Mouse (Mus musculus): ENCODE measurements around the gene Noxo1. TPM values are rescaled to one million over a fixed set of nuclear protein-coding genes. Genes with fewer than 3 reads are reported as not detected.

The Noxo1 gene
- polyA plus RNA-seq, 1 experiment from 2014 or later, result 2.7 TPM

DNA sequence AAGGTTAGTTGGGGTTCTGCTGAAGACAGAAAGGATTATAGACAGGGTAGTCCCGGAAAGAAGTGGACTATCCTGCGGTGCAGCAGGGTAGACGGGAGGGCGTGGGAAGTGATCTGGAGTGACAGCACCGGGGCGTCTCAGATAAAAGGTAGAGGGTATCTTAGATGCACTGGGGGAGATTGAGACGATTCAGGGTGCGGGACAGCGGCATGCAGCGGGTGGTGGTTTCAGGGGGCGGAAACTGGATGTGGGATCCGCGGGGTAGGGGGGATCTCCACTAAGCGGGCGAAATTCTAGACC lies 27.8 kb downstream of the Noxo1 start:
- peak; percentile 8 for ATAC-seq (ENCODE audit: low FRiP score, low TSS enrichment)
- H3K27ac ChIP-seq (ENCODE audit: low read length), result peak overlapping the region; percentile 87
- no peaks in the 10 kb centered on the region for H3K9me3 ChIP-seq (ENCODE audit: low read length)
- WGBS, result under 1% methylated on average over 15 of the region's 15 CpGs
- H3K4me3 ChIP-seq (ENCODE audit: low read length), result peak overlapping the region; percentile 96
- H3K4me2 ChIP-seq (replicated peaks; ENCODE audit: low read depth, low read length), result peak overlapping the region; percentile 82
- peaks cover 27% of the 10 kb centered on the region for H3K4me1 ChIP-seq (ENCODE audit: insufficient read depth, low read length)
- peaks cover 16% of the 10 kb centered on the region for H3K36me3 ChIP-seq (ENCODE audit: insufficient read depth, low read length)
- no peaks in the 10 kb centered on the region for H3K27me3 ChIP-seq (ENCODE audit: insufficient read depth, low read length)
- H3K9ac ChIP-seq (replicated peaks; ENCODE audit: low read length), result peak overlapping the region; percentile 87

- Histone ChIP-seq H3K9me3 (ENCODE audit: low read length) (no peaks in the 10 kb centered on the region), H3K27ac (ENCODE audit: low read length) (peak within 1 kb of the TSS; percentile 87), H3K27me3 (ENCODE audit: insufficient read depth, low read length) (no peaks in the 10 kb centered on the region), H3K4me1 (ENCODE audit: insufficient read depth, low read length) (peaks cover 25% of the 10 kb centered on the region), H3K36me3 (ENCODE audit: insufficient read depth, low read length) (peaks cover 16% of the 10 kb centered on the region), H3K4me2 (replicated peaks; ENCODE audit: low read depth, low read length) (peak within 1 kb of the TSS; percentile 82), H3K9ac (replicated peaks; ENCODE audit: low read length) (peak within 1 kb of the TSS; percentile 87), H3K4me3 (ENCODE audit: low read length) (peak within 1 kb of the TSS; percentile 96)
- 0% methylated on average over 30 of the region's 30 CpGs for WGBS
- peak; percentile 75 for ATAC-seq (ENCODE audit: low FRiP score, low TSS enrichment)
These were observed 28.1 kb downstream of the Noxo1 start, which contains the start of gene Ndufb10 for GRCm38 (mm10) chr17:24724184-24724583. Ndufb10 (minus strand) TSS chr17:24724478.

DNA sequence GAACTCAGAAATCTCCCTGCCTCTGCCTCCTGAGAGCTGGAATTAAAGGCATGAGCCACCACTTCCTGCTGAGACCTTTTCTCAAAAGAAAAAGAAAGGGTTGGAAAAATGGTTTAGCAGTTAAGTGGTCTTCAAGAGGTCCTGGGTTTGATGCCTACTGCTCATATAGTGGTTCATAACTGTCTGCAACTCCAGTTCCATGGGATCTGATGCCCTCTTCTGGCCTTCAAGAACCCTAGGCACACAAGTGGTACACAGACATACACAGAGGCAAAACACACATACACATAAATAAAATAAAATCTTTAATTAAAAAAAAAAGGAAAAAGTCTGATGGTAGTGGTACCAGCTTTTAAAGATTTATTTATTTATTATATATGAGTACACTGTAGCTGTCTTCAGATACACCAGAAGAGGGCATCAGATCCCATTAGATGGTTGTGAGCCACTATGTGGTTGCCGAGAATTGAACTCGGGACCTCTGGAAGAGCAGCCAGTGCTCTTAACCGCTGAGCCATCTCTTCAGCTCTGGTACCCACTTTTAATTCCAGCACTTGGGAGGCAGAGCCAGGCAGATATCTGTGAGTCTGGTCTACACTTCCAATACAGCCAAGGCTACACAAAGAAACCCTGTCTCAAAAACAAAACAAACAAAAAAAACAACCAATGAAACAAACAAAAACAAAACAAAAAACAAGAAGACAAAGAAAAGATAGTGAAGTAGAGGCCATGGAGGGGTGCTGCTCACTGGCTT lies 29.8 kb downstream of the Noxo1 start:
- Histone ChIP-seq H3K9me3 (ENCODE audit: low read length) (no peaks in the 10 kb centered on the region), H3K27me3 (ENCODE audit: insufficient read depth, low read length) (no peaks in the 10 kb centered on the region), H3K4me1 (ENCODE audit: insufficient read depth, low read length) (peaks cover 25% of the 10 kb centered on the region), H3K4me2 (replicated peaks; ENCODE audit: low read depth, low read length) (no peak overlapping the region), H3K4me3 (ENCODE audit: low read length) (no peak overlapping the region), H3K36me3 (ENCODE audit: insufficient read depth, low read length) (peaks cover 16% of the 10 kb centered on the region), H3K27ac (ENCODE audit: low read length) (no peak overlapping the region), H3K9ac (replicated peaks; ENCODE audit: low read length) (no peak overlapping the region)
- no peak for ATAC-seq (ENCODE audit: low FRiP score, low TSS enrichment)
- 70% methylated on average over 3 of the region's 3 CpGs for WGBS

- WGBS, result 69% methylated on average over 2 of the region's 2 CpGs
- Histone ChIP-seq H3K4me2 (replicated peaks; ENCODE audit: low read depth, low read length) (no peak within 1 kb of the TSS), H3K27me3 (ENCODE audit: insufficient read depth, low read length) (no peaks in the 10 kb centered on the region), H3K4me1 (ENCODE audit: insufficient read depth, low read length) (peaks cover 9% of the 10 kb centered on the region), H3K4me3 (ENCODE audit: low read length) (no peak within 1 kb of the TSS), H3K9me3 (ENCODE audit: low read length) (no peaks in the 10 kb centered on the region), H3K9ac (replicated peaks; ENCODE audit: low read length) (no peak within 1 kb of the TSS; the same call in 1 of the 2 replicates), H3K27ac (ENCODE audit: low read length) (no peak within 1 kb of the TSS), H3K36me3 (ENCODE audit: insufficient read depth, low read length) (0 out of 2 replicates have a peak, but pooled peaks cover 1% of the 10 kb centered on the region)
- ATAC-seq (ENCODE audit: low FRiP score, low TSS enrichment), result no peak
These were observed 31.6 kb downstream of the Noxo1 start, which contains the start of gene Rpl3l for GRCm38 (mm10) chr17:24727618-24728017. Rpl3l (plus strand) TSS chr17:24727820.

- 75% methylated on average over 17 of the region's 17 CpGs for WGBS
- Histone ChIP-seq H3K4me2 (replicated peaks; ENCODE audit: low read depth, low read length) (no peak overlapping the region), H3K9me3 (ENCODE audit: low read length) (no peaks in the 10 kb centered on the region), H3K9ac (replicated peaks; ENCODE audit: low read length) (no peak overlapping the region), H3K4me1 (ENCODE audit: insufficient read depth, low read length) (peaks cover 3% of the 10 kb centered on the region), H3K36me3 (ENCODE audit: insufficient read depth, low read length) (no peaks in the 10 kb centered on the region), H3K27ac (ENCODE audit: low read length) (no peak overlapping the region), H3K27me3 (ENCODE audit: insufficient read depth, low read length) (no peaks in the 10 kb centered on the region), H3K4me3 (ENCODE audit: low read length) (no peak overlapping the region)
- ATAC-seq (ENCODE audit: low FRiP score, low TSS enrichment), result no peak
These were observed 32.1 kb downstream of the Noxo1 start for GRCm38 (mm10) chr17:24728184-24728583.

DNA sequence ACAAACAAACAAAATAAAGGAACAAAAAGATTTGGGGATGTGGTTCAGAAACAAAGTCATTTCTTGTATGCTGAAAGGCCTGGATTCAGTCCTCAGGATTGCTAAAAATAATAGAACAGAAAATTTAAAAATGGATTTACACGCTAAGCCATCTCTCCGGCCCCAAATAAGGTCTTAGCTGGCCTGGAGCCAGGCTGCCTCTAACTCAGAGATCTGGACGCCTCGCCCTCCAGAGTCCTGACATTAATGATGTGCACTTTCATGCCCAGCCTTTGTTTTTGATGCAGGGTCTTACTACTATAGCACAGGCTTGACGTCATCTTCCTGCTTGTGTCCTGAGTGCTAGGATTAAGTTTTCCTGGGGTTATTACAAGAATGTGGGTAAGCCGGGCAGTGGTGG lies 33.0 kb downstream of the Noxo1 start:
- 71% methylated on average over 6 of the region's 6 CpGs for WGBS
- Histone ChIP-seq H3K4me1 (ENCODE audit: insufficient read depth, low read length) (no peaks in the 10 kb centered on the region), H3K27me3 (ENCODE audit: insufficient read depth, low read length) (no peaks in the 10 kb centered on the region), H3K9me3 (ENCODE audit: low read length) (no peaks in the 10 kb centered on the region), H3K4me3 (ENCODE audit: low read length) (no peak overlapping the region), H3K9ac (replicated peaks; ENCODE audit: low read length) (no peak overlapping the region), H3K4me2 (replicated peaks; ENCODE audit: low read depth, low read length) (no peak overlapping the region), H3K27ac (ENCODE audit: low read length) (no peak overlapping the region), H3K36me3 (ENCODE audit: insufficient read depth, low read length) (no peaks in the 10 kb centered on the region)
- no peak for ATAC-seq (ENCODE audit: low FRiP score, low TSS enrichment)

GRCm38 (mm10) chr17:24730787-24731186 lies 34.8 kb downstream of the Noxo1 start:
- Histone ChIP-seq H3K27ac (ENCODE audit: low read length) (no peak overlapping the region), H3K27me3 (ENCODE audit: insufficient read depth, low read length) (no peaks in the 10 kb centered on the region), H3K4me1 (ENCODE audit: insufficient read depth, low read length) (peaks cover 3% of the 10 kb centered on the region), H3K9me3 (ENCODE audit: low read length) (no peaks in the 10 kb centered on the region), H3K36me3 (ENCODE audit: insufficient read depth, low read length) (no peaks in the 10 kb centered on the region), H3K4me3 (ENCODE audit: low read length) (no peak overlapping the region), H3K9ac (replicated peaks; ENCODE audit: low read length) (no peak overlapping the region), H3K4me2 (replicated peaks; ENCODE audit: low read depth, low read length) (no peak overlapping the region)
- 82% methylated on average over 14 of the region's 14 CpGs for WGBS
- ATAC-seq (ENCODE audit: low FRiP score, low TSS enrichment), result no peak

DNA sequence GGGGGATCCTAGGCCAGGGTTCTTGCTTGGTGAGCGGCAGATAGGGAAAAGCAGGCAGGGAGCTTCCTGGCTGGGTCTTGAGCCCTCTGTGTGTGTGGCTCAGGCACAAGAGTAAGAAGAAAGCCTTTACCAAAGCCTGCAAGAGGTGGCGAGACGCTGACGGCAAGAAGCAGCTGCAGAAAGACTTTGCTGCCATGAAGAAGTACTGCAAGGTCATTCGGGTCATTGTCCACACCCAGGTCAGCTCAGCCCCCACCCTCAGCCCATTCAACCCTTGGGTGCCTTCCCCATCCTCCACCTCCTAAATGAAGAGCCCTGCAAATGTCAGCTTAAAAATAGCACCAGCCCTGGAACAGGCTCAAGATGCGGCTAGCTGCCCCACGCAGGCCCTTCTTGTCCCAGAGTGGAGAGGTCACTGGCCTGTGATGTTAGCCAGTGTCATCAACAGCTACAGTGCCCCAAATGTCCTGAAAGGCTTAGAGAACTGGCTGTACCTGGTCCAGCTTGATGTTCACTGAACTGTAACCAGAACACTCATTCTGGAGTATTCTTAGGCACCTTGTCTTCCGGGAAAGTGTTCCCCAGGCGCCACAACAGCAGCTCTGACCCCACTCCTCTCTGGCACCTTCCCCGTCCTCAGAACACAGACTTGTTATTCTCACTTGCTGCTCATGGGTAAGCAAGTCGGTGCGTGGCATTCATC lies 36.4 kb downstream of the Noxo1 start:
- H3K36me3 ChIP-seq (ENCODE audit: insufficient read depth, low read length), result no peaks in the 10 kb centered on the region
- ATAC-seq (ENCODE audit: low FRiP score, low TSS enrichment), result no peak
- H3K27me3 ChIP-seq (ENCODE audit: insufficient read depth, low read length), result no peaks in the 10 kb centered on the region
- H3K9ac ChIP-seq (replicated peaks; ENCODE audit: low read length), result no peak overlapping the region
- H3K9me3 ChIP-seq (ENCODE audit: low read length), result no peaks in the 10 kb centered on the region
- no peak overlapping the region for H3K4me2 ChIP-seq (replicated peaks; ENCODE audit: low read depth, low read length)
- H3K27ac ChIP-seq (ENCODE audit: low read length), result no peak overlapping the region
- WGBS, result 76% methylated on average over 12 of the region's 12 CpGs
- H3K4me3 ChIP-seq (ENCODE audit: low read length), result no peak overlapping the region
- peaks cover 12% of the 10 kb centered on the region for H3K4me1 ChIP-seq (ENCODE audit: insufficient read depth, low read length)

DNA sequence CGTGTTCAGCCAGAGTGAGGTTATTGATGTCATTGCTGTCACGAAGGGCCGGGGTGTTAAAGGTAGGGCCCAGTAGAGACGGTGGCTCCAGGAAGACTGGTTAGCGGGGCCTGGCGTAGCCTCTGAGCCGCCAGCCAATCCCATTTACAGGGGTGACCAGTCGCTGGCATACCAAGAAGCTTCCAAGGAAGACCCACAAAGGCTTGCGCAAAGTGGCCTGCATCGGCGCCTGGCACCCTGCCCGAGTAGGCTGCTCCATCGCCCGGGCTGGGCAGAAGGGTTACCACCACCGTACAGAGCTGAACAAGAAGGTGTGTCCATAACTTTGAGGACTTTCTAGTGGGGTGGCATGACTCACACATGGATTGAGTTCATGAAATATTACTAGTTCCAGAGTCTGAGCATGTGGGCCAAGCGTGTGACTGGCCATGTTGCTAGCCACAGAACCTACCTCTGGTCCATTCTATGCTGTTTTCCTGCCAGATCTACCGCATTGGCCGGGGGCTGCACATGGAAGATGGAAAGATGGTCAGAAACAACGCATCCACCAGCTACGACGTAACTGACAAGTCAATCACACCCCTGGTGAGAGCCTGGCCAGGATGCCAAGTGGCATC lies 37.5 kb downstream of the Noxo1 start:
- H3K4me1 ChIP-seq (ENCODE audit: insufficient read depth, low read length), result peaks cover 20% of the 10 kb centered on the region
- no peak overlapping the region for H3K9ac ChIP-seq (replicated peaks; ENCODE audit: low read length)
- H3K27me3 ChIP-seq (ENCODE audit: insufficient read depth, low read length), result no peaks in the 10 kb centered on the region
- no peaks in the 10 kb centered on the region for H3K36me3 ChIP-seq (ENCODE audit: insufficient read depth, low read length)
- no peak overlapping the region for H3K4me2 ChIP-seq (replicated peaks; ENCODE audit: low read depth, low read length)
- H3K4me3 ChIP-seq (ENCODE audit: low read length), result no peak overlapping the region
- 91% methylated on average over 21 of the region's 21 CpGs for WGBS
- H3K27ac ChIP-seq (ENCODE audit: low read length), result no peak overlapping the region
- H3K9me3 ChIP-seq (ENCODE audit: low read length), result no peaks in the 10 kb centered on the region
- no peak for ATAC-seq (ENCODE audit: low FRiP score, low TSS enrichment)

GRCm38 (mm10) chr17:24734513-24734912 lies 38.5 kb downstream of the Noxo1 start:
- H3K4me3 ChIP-seq (ENCODE audit: low read length), result no peak overlapping the region
- no peak overlapping the region for H3K9ac ChIP-seq (replicated peaks; ENCODE audit: low read length)
- no peak overlapping the region for H3K4me2 ChIP-seq (replicated peaks; ENCODE audit: low read depth, low read length)
- no peaks in the 10 kb centered on the region for H3K36me3 ChIP-seq (ENCODE audit: insufficient read depth, low read length)
- H3K9me3 ChIP-seq (ENCODE audit: low read length), result no peaks in the 10 kb centered on the region
- H3K4me1 ChIP-seq (ENCODE audit: insufficient read depth, low read length), result peaks cover 20% of the 10 kb centered on the region
- H3K27ac ChIP-seq (ENCODE audit: low read length), result no peak overlapping the region
- H3K27me3 ChIP-seq (ENCODE audit: insufficient read depth, low read length), result no peaks in the 10 kb centered on the region
- 88% methylated on average over 1 of the region's 1 CpGs for WGBS
- ATAC-seq (ENCODE audit: low FRiP score, low TSS enrichment), result no peak
